In genomic region chr1:112451622-112452021, GRCm38 (mm10) we compare ENCODE assay signal across 8 mouse cellular contexts.
DNase-seq lines count a peak whose midpoint lies in the region; ATAC-seq and TF ChIP-seq lines count a peak whose summit lies in the region.
"Had no signal": no experiment of that assay in that cellular context is flagged by ENCODE, and none has a peak within 500 bp of the region (broad histone marks: within the 10 kb centered on the region; RNA-seq: fewer than 3 reads in every experiment).

No protein-coding gene starts in this region.

- no peaks in the 10 kb centered on the region for H3K9me3 ChIP-seq in forebrain, embryonic 15.5 days

- no peak overlapping the region for H3K4me2 ChIP-seq in forebrain, embryonic 15.5 days (replicated peaks)

- peak; percentile 86 for ATAC-seq in Patski
- peak; percentile 58 for ATAC-seq in forebrain, embryonic 15.5 days (replicated peaks)

- H3K9ac ChIP-seq in forebrain, embryonic 15.5 days (replicated peaks) = no peak overlapping the region

- intact Hi-C loops in left cerebral cortex, postnatal 14 days (cut with DNase I) = loop anchor here (2.0 kb wide), 2 partner anchors 63 to 797 kb away; no protein-coding TSS in a partner anchor

- peak; percentile 3 to 23 for DNase-seq in left cerebral cortex, postnatal 14 days (ENCODE audit: low spot score in 2 of 2)
- DNase-seq in left cerebral cortex, adult 18-20 months (ENCODE audit: low spot score in 2 of 2) = no peak
- no peak for DNase-seq in Patski (ENCODE audit: low read depth, low spot score)
- peak; percentile 0 for DNase-seq in naive thymus-derived CD4-positive, alpha-beta T cell, adult 2 months (ENCODE audit: low read depth)
- no peak for DNase-seq in yolk sac, embryonic 10.5 days (ENCODE audit: low spot score)
- no peak for DNase-seq in adrenal gland, postnatal 14 days

- H3K4me3 ChIP-seq in forebrain, embryonic 15.5 days = no peak overlapping the region

- in situ Hi-C loops in Patski (cut with MboI; ENCODE audit: low pct_unique_long_range_greater_than_20kb) = loop anchor here (10.0 kb wide), 1 partner anchor 787 kb away; no protein-coding TSS in a partner anchor

- no peaks in the 10 kb centered on the region for H3K4me1 ChIP-seq in forebrain, embryonic 15.5 days

- peak; percentile 74 for TF ChIP-seq CTCF in Patski (IDR thresholded peaks at IDR 0.05)

- H3K27me3 ChIP-seq in Patski = peaks cover 4% of the 10 kb centered on the region
- no peaks in the 10 kb centered on the region for H3K27me3 ChIP-seq in forebrain, embryonic 15.5 days

- H3K27ac ChIP-seq in forebrain, embryonic 15.5 days (replicated peaks) = no peak overlapping the region
- H3K27ac ChIP-seq: macrophage had no signal

- POLR2A ChIA-PET in Patski (lab: Charles Lee) = no interaction called here

- H3K36me3 ChIP-seq in forebrain, embryonic 15.5 days = no peaks in the 10 kb centered on the region

- CTCF ChIA-PET in Patski (lab: Charles Lee) = interaction anchor here (0.9 to 1.5 kb wide), 3 partner anchors 17 to 25 kb away, joined by 3 to 4 read pairs (median 4); no protein-coding TSS in a partner anchor

- 13% methylated on average over 2 of the region's 2 CpGs for WGBS in forebrain, embryonic 15.5 days

Comparison
In these comparisons a context has a peak if more than half of its experiments do, and no peak if none do; other contexts are left out.
1. DNase-seq: peak in left cerebral cortex, postnatal 14 days (2 of 2) and naive thymus-derived CD4-positive, alpha-beta T cell, adult 2 months (single experiment); none in left cerebral cortex, adult 18-20 months (0 of 2), Patski (single experiment), yolk sac, embryonic 10.5 days (single experiment) and adrenal gland, postnatal 14 days (single experiment).